Mouse (Mus musculus): ENCODE measurements around the gene Pecr. TPM values are rescaled to one million over a fixed set of nuclear protein-coding genes. Genes with fewer than 3 reads are reported as not detected.
A peak's percentile ranks its signal among the peaks of the same experiment; 100 is the strongest.

The Pecr gene
- polyA plus RNA-seq, 1 experiment from 2014 or later = 84.2 TPM

GRCm38 (mm10) chr1:72312701-72313398 lies 28.7 kb upstream of the Pecr start:
- H3K9me3 ChIP-seq (replicated peaks; ENCODE audit: control insufficient read depth, low read length) = no peaks in the 10 kb centered on the region
- no peak overlapping the region for H3K27ac ChIP-seq (ENCODE audit: low read length)
- H3K4me2 ChIP-seq (ENCODE audit: low read depth, low read length) = no peak overlapping the region
- WGBS (ENCODE audit: insufficient replicate concordance) = 79% methylated on average over 9 of the region's 9 CpGs
- no peak for ATAC-seq (ENCODE audit: low read depth)
- no peaks in the 10 kb centered on the region for H3K4me1 ChIP-seq (ENCODE audit: control insufficient read depth, low read depth, low read length)
- H3K27me3 ChIP-seq (ENCODE audit: control insufficient read depth, insufficient read depth, low read depth, low read length) = no peaks in the 10 kb centered on the region
- H3K4me3 ChIP-seq (ENCODE audit: low read depth, low read length) = no peak overlapping the region
- no peak overlapping the region for H3K9ac ChIP-seq (ENCODE audit: low read depth, low read length)
- no peaks in the 10 kb centered on the region for H3K36me3 ChIP-seq (ENCODE audit: control insufficient read depth, insufficient read depth)

GRCm38 (mm10) chr1:72309744-72310424 lies 25.8 kb upstream of the Pecr start:
- no peak overlapping the region for H3K4me3 ChIP-seq (ENCODE audit: low read depth, low read length)
- no peaks in the 10 kb centered on the region for H3K27me3 ChIP-seq (ENCODE audit: control insufficient read depth, insufficient read depth, low read depth, low read length)
- ATAC-seq (ENCODE audit: low read depth) = no peak
- H3K4me2 ChIP-seq (ENCODE audit: low read depth, low read length) = no peak overlapping the region
- peaks cover 3% of the 10 kb centered on the region; the same call in 1 of the 2 replicates for H3K4me1 ChIP-seq (ENCODE audit: control insufficient read depth, low read depth, low read length)
- no peak overlapping the region for H3K27ac ChIP-seq (ENCODE audit: low read length)
- H3K36me3 ChIP-seq (ENCODE audit: control insufficient read depth, insufficient read depth) = no peaks in the 10 kb centered on the region
- 77% methylated on average over 6 of the region's 6 CpGs for WGBS (ENCODE audit: insufficient replicate concordance)
- no peak overlapping the region for H3K9ac ChIP-seq (ENCODE audit: low read depth, low read length)
- H3K9me3 ChIP-seq (replicated peaks; ENCODE audit: control insufficient read depth, low read length) = no peaks in the 10 kb centered on the region

GRCm38 (mm10) chr1:72308919-72309318 lies 24.8 kb upstream of the Pecr start:
- no peak for ATAC-seq (ENCODE audit: low read depth)
- H3K27ac ChIP-seq (ENCODE audit: low read length) = no peak overlapping the region
- H3K27me3 ChIP-seq (ENCODE audit: control insufficient read depth, insufficient read depth, low read depth, low read length) = no peaks in the 10 kb centered on the region
- no peaks in the 10 kb centered on the region for H3K9me3 ChIP-seq (replicated peaks; ENCODE audit: control insufficient read depth, low read length)
- H3K9ac ChIP-seq (ENCODE audit: low read depth, low read length) = no peak overlapping the region
- 65% methylated on average over 4 of the region's 4 CpGs for WGBS (ENCODE audit: insufficient replicate concordance)
- no peak overlapping the region for H3K4me3 ChIP-seq (ENCODE audit: low read depth, low read length)
- peaks cover 3% of the 10 kb centered on the region; the same call in 1 of the 2 replicates for H3K4me1 ChIP-seq (ENCODE audit: control insufficient read depth, low read depth, low read length)
- H3K4me2 ChIP-seq (ENCODE audit: low read depth, low read length) = no peak overlapping the region
- no peaks in the 10 kb centered on the region for H3K36me3 ChIP-seq (ENCODE audit: control insufficient read depth, insufficient read depth)

- Histone ChIP-seq H3K27me3 (ENCODE audit: control insufficient read depth, insufficient read depth, low read depth, low read length) (no peaks in the 10 kb centered on the region), H3K9me3 (replicated peaks; ENCODE audit: control insufficient read depth, low read length) (no peaks in the 10 kb centered on the region), H3K36me3 (ENCODE audit: control insufficient read depth, insufficient read depth) (no peaks in the 10 kb centered on the region), H3K27ac (ENCODE audit: low read length) (peak within 1 kb of the TSS; percentile 85), H3K9ac (ENCODE audit: low read depth, low read length) (peak within 1 kb of the TSS; percentile 74), H3K4me3 (ENCODE audit: low read depth, low read length) (peak within 1 kb of the TSS; percentile 76), H3K4me1 (ENCODE audit: control insufficient read depth, low read depth, low read length) (peaks cover 3% of the 10 kb centered on the region; the same call in 1 of the 2 replicates), H3K4me2 (ENCODE audit: low read depth, low read length) (peak within 1 kb of the TSS; percentile 93)
- peak; percentile 97 for ATAC-seq (ENCODE audit: low read depth)
- under 1% methylated on average over 21 of the region's 21 CpGs for WGBS (ENCODE audit: insufficient replicate concordance)
Observed at GRCm38 (mm10) chr1:72307317-72307798, 23.2 kb upstream of the Pecr start, which contains the start of gene Xrcc5. TSS of gene Xrcc5 (plus strand) at chr1:72307421.

GRCm38 (mm10) chr1:72306679-72307181 lies 22.6 kb upstream of the Pecr start:
- Histone ChIP-seq H3K9ac (ENCODE audit: low read depth, low read length) (peak overlapping the region; percentile 74), H3K4me1 (ENCODE audit: control insufficient read depth, low read depth, low read length) (peaks cover 3% of the 10 kb centered on the region; the same call in 1 of the 2 replicates), H3K27me3 (ENCODE audit: control insufficient read depth, insufficient read depth, low read depth, low read length) (no peaks in the 10 kb centered on the region), H3K4me2 (ENCODE audit: low read depth, low read length) (peak overlapping the region; percentile 93), H3K36me3 (ENCODE audit: control insufficient read depth, insufficient read depth) (no peaks in the 10 kb centered on the region), H3K9me3 (replicated peaks; ENCODE audit: control insufficient read depth, low read length) (no peaks in the 10 kb centered on the region), H3K27ac (ENCODE audit: low read length) (peak overlapping the region; percentile 85), H3K4me3 (ENCODE audit: low read depth, low read length) (peak overlapping the region; percentile 76)
- WGBS (ENCODE audit: insufficient replicate concordance) = 3% methylated on average over 11 of the region's 11 CpGs
- ATAC-seq (ENCODE audit: low read depth) = peak; percentile 65

DNA sequence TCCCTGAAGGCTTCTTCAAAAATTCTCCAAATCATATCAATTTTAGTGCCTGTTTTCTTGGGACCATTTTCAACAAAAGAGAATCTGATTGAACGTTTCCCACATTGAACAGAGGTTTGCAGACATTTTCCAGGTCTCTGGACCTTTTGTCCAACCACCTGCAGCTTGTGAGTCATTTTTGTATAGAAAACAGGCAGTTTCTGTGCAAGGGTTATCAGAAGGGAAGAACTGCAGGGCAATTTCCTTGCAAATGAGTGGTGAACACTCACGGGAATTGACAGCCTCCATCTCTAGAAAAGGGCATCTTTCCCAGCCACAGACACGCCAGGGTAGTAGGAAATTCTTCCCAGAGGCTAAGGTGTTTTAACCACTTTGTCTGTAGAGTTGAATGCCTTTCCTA lies 22.1 kb upstream of the Pecr start:
- H3K4me3 ChIP-seq (ENCODE audit: low read depth, low read length) = no peak overlapping the region
- no peak overlapping the region for H3K9ac ChIP-seq (ENCODE audit: low read depth, low read length)
- peak overlapping the region; percentile 93; the same call in 1 of the 2 replicates for H3K4me2 ChIP-seq (ENCODE audit: low read depth, low read length)
- H3K27ac ChIP-seq (ENCODE audit: low read length) = no peak overlapping the region
- H3K9me3 ChIP-seq (replicated peaks; ENCODE audit: control insufficient read depth, low read length) = no peaks in the 10 kb centered on the region
- no peaks in the 10 kb centered on the region for H3K27me3 ChIP-seq (ENCODE audit: control insufficient read depth, insufficient read depth, low read depth, low read length)
- no peak for ATAC-seq (ENCODE audit: low read depth)
- H3K36me3 ChIP-seq (ENCODE audit: control insufficient read depth, insufficient read depth) = no peaks in the 10 kb centered on the region
- H3K4me1 ChIP-seq (ENCODE audit: control insufficient read depth, low read depth, low read length) = peaks cover 3% of the 10 kb centered on the region; the same call in 1 of the 2 replicates
- 51% methylated on average over 3 of the region's 3 CpGs for WGBS (ENCODE audit: insufficient replicate concordance)

GRCm38 (mm10) chr1:72301845-72302244 lies 17.7 kb upstream of the Pecr start:
- no peaks in the 10 kb centered on the region for H3K9me3 ChIP-seq (replicated peaks; ENCODE audit: control insufficient read depth, low read length)
- no peaks in the 10 kb centered on the region for H3K27me3 ChIP-seq (ENCODE audit: control insufficient read depth, insufficient read depth, low read depth, low read length)
- peaks cover under 1% of the 10 kb centered on the region; the same call in 1 of the 2 replicates for H3K4me1 ChIP-seq (ENCODE audit: control insufficient read depth, low read depth, low read length)
- H3K4me2 ChIP-seq (ENCODE audit: low read depth, low read length) = no peak overlapping the region
- H3K27ac ChIP-seq (ENCODE audit: low read length) = no peak overlapping the region
- WGBS (ENCODE audit: insufficient replicate concordance) = 59% methylated on average over 1 of the region's 1 CpGs
- H3K4me3 ChIP-seq (ENCODE audit: low read depth, low read length) = no peak overlapping the region
- no peaks in the 10 kb centered on the region for H3K36me3 ChIP-seq (ENCODE audit: control insufficient read depth, insufficient read depth)
- ATAC-seq (ENCODE audit: low read depth) = no peak
- H3K9ac ChIP-seq (ENCODE audit: low read depth, low read length) = no peak overlapping the region

DNA sequence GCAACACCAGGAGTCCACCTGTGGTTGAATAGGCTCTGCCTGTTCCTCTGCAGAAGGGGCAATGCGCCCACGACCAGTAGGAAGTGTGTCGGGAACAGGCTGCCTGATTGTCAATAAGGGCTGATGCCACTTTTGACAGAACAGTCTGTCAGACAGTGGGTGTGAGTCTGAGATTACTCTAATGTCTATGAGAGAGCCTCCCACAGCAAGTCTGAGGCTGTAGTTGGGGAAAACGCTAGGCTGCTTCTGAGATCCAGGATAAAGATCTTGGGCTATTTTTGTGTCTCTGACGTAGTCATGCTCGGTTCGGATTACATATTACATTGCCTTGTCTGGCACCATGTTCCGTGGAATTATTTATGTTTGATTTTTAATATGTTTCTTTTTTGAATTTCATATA lies 11.6 kb upstream of the Pecr start:
- Histone ChIP-seq H3K9ac (ENCODE audit: low read depth, low read length) (no peak overlapping the region), H3K36me3 (ENCODE audit: control insufficient read depth, insufficient read depth) (no peaks in the 10 kb centered on the region), H3K4me3 (ENCODE audit: low read depth, low read length) (no peak overlapping the region), H3K27ac (ENCODE audit: low read length) (no peak overlapping the region), H3K9me3 (replicated peaks; ENCODE audit: control insufficient read depth, low read length) (no peaks in the 10 kb centered on the region), H3K4me2 (ENCODE audit: low read depth, low read length) (no peak overlapping the region), H3K4me1 (ENCODE audit: control insufficient read depth, low read depth, low read length) (no peaks in the 10 kb centered on the region), H3K27me3 (ENCODE audit: control insufficient read depth, insufficient read depth, low read depth, low read length) (no peaks in the 10 kb centered on the region)
- WGBS (ENCODE audit: insufficient replicate concordance) = 52% methylated on average over 8 of the region's 8 CpGs
- ATAC-seq (ENCODE audit: low read depth) = no peak

Measured in liver, embryonic 16.5 days (tissue).